Mouse (Mus musculus) spleen, adult 2 months (tissue): Measurements from ENCODE around the gene Havcr1.

ENCODE experiments used
- CTCF ChIP-seq: fragments of 200-500 bp; IDR thresholded peaks from 2 replicates; pipeline ENCODE4 v1.5.1; 2011; ENCODE audit warnings: mild to moderate bottlenecking, inconsistent platforms; ENCODE audit not compliant: insufficient read depth, insufficient read length, insufficient replicate concordance; ENCODE audit errors: extremely low read depth
- POLR2A ChIP-seq: fragments of 200-500 bp; IDR thresholded peaks from 2 replicates; pipeline ENCODE4 v1.6.1; 2011; ENCODE audit warnings: low read depth, low read length, inconsistent platforms

- TF ChIP-seq POLR2A (no peak), CTCF (no peak)
Measured at GRCm38 (mm10) chr11:46698830-46699229, 36.0 kb upstream of the Havcr1 start.
